Mouse (Mus musculus): ENCODE measurements around the gene Dffa. TPM values are rescaled to one million over a fixed set of nuclear protein-coding genes. Genes with fewer than 3 reads are reported as not detected.

Dffa gene
- polyA plus RNA-seq (2015; fragmentation: Nextera tagmentation; extraction: Ambion mirVana), result 31.6 and 33.6 TPM in 2 replicates

DNA sequence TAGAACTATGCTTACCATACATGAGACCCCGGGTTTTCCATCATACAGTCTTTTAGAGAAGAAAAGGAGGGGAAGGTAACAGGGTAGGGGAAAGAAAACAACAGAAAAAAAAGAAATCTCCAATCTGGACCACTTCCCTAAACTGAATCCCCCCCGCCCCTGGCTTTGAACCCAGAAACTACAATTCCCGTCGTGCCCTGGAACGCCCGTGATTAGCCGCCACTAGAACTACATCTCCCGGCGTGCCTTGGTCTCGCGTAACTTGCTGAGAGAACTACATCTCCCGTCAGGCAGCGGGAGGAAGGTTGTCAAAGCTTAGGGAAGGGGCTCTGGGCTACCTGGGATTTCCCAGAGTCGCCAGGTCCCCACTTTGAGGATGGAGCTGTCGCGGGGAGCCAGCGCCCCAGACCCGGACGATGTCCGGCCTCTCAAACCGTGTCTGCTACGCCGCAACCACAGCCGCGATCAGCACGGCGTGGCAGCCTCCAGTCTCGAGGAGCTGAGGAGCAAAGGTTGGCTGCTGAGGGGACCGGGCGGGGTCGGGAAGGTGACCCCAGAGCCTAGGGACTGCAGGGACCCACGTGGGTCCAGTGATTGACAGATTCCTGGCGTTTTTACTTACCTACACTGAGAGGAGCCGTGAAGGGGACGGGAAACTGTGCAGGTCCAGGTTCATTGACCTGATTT is at the start of gene Dffa:
Dffa (plus strand) TSS at position 272 of the 687 bp plus-strand sequence.
- no peaks in the 10 kb centered on the region for H3K27me3 ChIP-seq
- peak; percentile 86 for ATAC-seq (ENCODE audit: borderline replicate concordance, extremely low read depth, low FRiP score, low TSS enrichment)
- WGBS, result under 1% methylated on average over 35 of the region's 35 CpGs
- H3K9me3 ChIP-seq, result no peaks in the 10 kb centered on the region
- no peak within 1 kb of the TSS for H3K27ac ChIP-seq
- peak within 1 kb of the TSS; percentile 80 for H3K9ac ChIP-seq
- peaks cover 6% of the 10 kb centered on the region for H3K4me1 ChIP-seq
- H3K36me3 ChIP-seq, result 0 out of 2 replicates have a peak, but pooled peaks cover 11% of the 10 kb centered on the region
- peak within 1 kb of the TSS; percentile 86 for H3K4me2 ChIP-seq
- H3K4me3 ChIP-seq, result peak within 1 kb of the TSS; percentile 65

GRCm38 (mm10) chr4:149055847-149056246 is 48.1 kb upstream of the Dffa start:
- Histone ChIP-seq H3K4me3 (no peak overlapping the region), H3K9ac (no peak overlapping the region), H3K36me3 (no peaks in the 10 kb centered on the region), H3K27me3 (no peaks in the 10 kb centered on the region), H3K4me2 (no peak overlapping the region), H3K27ac (no peak overlapping the region), H3K9me3 (no peaks in the 10 kb centered on the region), H3K4me1 (peaks cover 42% of the 10 kb centered on the region)
- no peak for ATAC-seq (ENCODE audit: borderline replicate concordance, extremely low read depth, low FRiP score, low TSS enrichment)
- 64% methylated on average over 6 of the region's 6 CpGs for WGBS

DNA sequence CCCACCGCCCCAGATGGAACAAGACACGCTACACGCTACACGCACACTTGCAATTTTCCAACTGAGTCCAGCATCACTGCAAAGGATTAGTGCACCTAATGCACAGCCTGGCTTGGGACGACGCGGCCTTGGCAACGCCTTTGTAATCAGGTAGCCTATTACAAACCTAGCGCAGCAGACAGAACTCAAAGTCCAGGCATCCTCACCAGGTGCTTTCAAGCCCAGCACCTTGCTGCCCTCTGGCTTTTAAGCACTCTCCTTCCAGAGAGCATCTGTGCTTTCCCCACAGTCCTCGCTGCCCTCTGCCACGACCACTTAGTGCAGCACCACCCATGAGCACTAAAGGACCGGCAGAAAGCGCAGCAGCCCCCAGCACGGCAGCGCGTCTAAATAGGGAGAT is 47.0 kb upstream of the Dffa start:
- Histone ChIP-seq H3K9me3 (no peaks in the 10 kb centered on the region), H3K27me3 (no peaks in the 10 kb centered on the region), H3K9ac (no peak overlapping the region), H3K4me2 (peak overlapping the region; percentile 34), H3K4me3 (no peak overlapping the region), H3K27ac (peak overlapping the region; percentile 82; the same call in 1 of the 2 replicates), H3K4me1 (peaks cover 49% of the 10 kb centered on the region), H3K36me3 (no peaks in the 10 kb centered on the region)
- no peak for ATAC-seq (ENCODE audit: borderline replicate concordance, extremely low read depth, low FRiP score, low TSS enrichment)
- 71% methylated on average over 16 of the region's 16 CpGs for WGBS

GRCm38 (mm10) chr4:149057470-149057869 is 46.5 kb upstream of the Dffa start:
- 27% methylated on average over 14 of the region's 14 CpGs for WGBS
- H3K36me3 ChIP-seq, result no peaks in the 10 kb centered on the region
- H3K9ac ChIP-seq, result no peak overlapping the region
- no peaks in the 10 kb centered on the region for H3K27me3 ChIP-seq
- no peaks in the 10 kb centered on the region for H3K9me3 ChIP-seq
- no peak for ATAC-seq (ENCODE audit: borderline replicate concordance, extremely low read depth, low FRiP score, low TSS enrichment)
- H3K4me3 ChIP-seq, result no peak overlapping the region
- H3K4me2 ChIP-seq, result peak overlapping the region; percentile 34
- peaks cover 51% of the 10 kb centered on the region for H3K4me1 ChIP-seq
- H3K27ac ChIP-seq, result peak overlapping the region; percentile 82

DNA sequence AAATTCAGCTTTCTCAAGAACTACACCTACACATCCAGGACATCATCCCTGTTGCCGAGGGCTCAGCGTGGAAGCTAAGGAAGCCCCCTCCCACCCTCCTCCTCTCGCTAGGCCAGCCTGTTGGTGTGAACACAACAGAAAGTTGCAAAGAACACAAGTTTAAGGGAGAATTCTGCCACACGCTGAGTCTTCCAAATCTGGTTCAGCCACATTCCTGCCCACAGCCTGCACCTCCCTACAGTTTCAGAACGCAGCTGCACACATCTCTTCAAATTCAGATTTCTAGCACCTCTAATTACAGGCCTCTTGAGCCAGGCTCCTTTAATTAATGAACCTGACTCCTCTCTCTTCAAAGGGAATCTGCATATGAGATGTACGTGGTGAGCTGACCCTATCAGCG is 45.6 kb upstream of the Dffa start:
- Histone ChIP-seq H3K4me3 (no peak overlapping the region), H3K9me3 (no peaks in the 10 kb centered on the region), H3K27me3 (no peaks in the 10 kb centered on the region), H3K4me2 (peak overlapping the region; percentile 16), H3K4me1 (peaks cover 59% of the 10 kb centered on the region), H3K9ac (no peak overlapping the region), H3K27ac (peak overlapping the region; percentile 82), H3K36me3 (no peaks in the 10 kb centered on the region)
- ATAC-seq (ENCODE audit: borderline replicate concordance, extremely low read depth, low FRiP score, low TSS enrichment), result no peak
- WGBS, result 63% methylated on average over 7 of the region's 7 CpGs

DNA sequence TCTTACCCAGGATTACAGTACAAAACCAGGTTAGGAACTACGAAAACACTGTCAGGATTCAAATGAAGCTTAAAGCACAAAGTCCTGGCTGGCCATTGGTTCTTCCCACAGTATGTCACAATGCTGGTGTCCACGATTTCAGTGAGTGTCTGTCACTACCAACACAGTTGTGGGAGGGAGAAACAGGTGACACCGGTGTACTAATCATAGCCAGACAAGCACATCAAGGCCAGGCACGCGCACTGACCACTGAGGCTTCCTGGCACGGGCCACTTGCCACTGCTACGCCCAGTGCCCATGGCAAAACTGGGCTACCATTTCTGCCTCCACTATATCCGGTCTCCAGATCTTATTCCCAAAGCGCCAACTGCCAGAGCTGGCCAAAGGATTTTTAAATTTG is 44.2 kb upstream of the Dffa start:
- H3K9me3 ChIP-seq, result no peaks in the 10 kb centered on the region
- H3K4me3 ChIP-seq, result no peak overlapping the region
- peaks cover 62% of the 10 kb centered on the region for H3K4me1 ChIP-seq
- no peaks in the 10 kb centered on the region for H3K27me3 ChIP-seq
- H3K4me2 ChIP-seq, result no peak overlapping the region
- H3K9ac ChIP-seq, result no peak overlapping the region
- H3K27ac ChIP-seq, result no peak overlapping the region
- 91% methylated on average over 9 of the region's 9 CpGs for WGBS
- no peak for ATAC-seq (ENCODE audit: borderline replicate concordance, extremely low read depth, low FRiP score, low TSS enrichment)
- H3K36me3 ChIP-seq, result no peaks in the 10 kb centered on the region

DNA sequence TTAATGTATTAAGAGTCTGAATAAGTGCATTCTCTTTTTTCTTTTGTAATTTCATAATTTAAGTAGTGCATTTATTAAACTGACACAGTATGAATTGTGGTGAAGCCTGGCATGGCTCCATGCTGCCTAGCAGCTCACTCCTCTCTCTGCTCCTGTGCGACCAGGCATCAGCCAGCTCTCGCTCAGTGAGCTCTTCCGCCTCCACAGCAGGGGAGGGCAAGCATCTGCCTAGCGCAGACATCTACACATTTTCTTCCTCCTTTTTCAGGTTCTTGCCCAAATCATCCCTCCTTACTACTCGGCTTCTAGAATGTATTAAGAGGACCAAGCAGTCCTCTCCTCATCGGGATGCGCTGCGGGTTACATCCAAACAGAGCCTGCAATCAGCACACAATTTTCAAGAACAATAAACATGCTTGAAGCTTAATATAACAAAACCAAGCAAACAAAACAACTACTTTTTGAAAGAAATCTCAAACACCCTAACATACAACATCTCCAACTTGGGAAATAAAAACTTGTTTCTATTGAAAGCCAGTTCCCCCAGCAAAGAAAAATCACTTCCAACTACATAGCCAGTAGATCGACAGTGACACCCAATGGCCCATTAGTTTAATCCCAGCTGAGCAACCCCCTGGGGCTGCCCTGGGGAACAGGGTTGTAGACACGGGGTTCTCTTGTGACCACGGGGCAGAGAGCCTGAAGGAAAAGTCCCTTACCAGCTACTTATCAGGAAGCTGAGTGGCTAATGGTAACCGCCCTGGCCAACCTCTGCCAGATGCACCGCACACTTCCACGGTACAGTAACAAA is 43.1 kb upstream of the Dffa start:
- no peaks in the 10 kb centered on the region for H3K36me3 ChIP-seq
- H3K9me3 ChIP-seq, result no peaks in the 10 kb centered on the region
- 50% methylated on average over 14 of the region's 14 CpGs for WGBS
- no peaks in the 10 kb centered on the region for H3K27me3 ChIP-seq
- H3K4me1 ChIP-seq, result peaks cover 60% of the 10 kb centered on the region
- ATAC-seq (ENCODE audit: borderline replicate concordance, extremely low read depth, low FRiP score, low TSS enrichment), result no peak
- no peak overlapping the region for H3K27ac ChIP-seq
- H3K4me2 ChIP-seq, result no peak overlapping the region
- H3K9ac ChIP-seq, result no peak overlapping the region
- H3K4me3 ChIP-seq, result no peak overlapping the region

DNA sequence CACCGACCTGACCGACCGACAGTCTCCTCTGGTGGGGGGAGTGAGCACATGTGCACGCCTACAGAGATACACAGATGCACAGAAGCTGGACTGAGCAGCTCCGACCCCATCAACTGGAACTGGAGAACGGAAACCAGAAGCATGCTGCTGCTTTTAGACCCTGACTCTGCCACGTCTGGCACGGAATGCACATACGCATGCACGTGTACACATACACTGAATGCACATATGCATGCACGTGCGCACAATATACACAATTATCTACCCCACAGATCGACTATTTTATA is 42.6 kb upstream of the Dffa start:
- Histone ChIP-seq H3K36me3 (no peaks in the 10 kb centered on the region), H3K9ac (no peak overlapping the region), H3K9me3 (no peaks in the 10 kb centered on the region), H3K27me3 (no peaks in the 10 kb centered on the region), H3K4me3 (no peak overlapping the region), H3K4me2 (no peak overlapping the region), H3K27ac (no peak overlapping the region), H3K4me1 (peaks cover 59% of the 10 kb centered on the region)
- no peak for ATAC-seq (ENCODE audit: borderline replicate concordance, extremely low read depth, low FRiP score, low TSS enrichment)
- 72% methylated on average over 13 of the region's 13 CpGs for WGBS

DNA sequence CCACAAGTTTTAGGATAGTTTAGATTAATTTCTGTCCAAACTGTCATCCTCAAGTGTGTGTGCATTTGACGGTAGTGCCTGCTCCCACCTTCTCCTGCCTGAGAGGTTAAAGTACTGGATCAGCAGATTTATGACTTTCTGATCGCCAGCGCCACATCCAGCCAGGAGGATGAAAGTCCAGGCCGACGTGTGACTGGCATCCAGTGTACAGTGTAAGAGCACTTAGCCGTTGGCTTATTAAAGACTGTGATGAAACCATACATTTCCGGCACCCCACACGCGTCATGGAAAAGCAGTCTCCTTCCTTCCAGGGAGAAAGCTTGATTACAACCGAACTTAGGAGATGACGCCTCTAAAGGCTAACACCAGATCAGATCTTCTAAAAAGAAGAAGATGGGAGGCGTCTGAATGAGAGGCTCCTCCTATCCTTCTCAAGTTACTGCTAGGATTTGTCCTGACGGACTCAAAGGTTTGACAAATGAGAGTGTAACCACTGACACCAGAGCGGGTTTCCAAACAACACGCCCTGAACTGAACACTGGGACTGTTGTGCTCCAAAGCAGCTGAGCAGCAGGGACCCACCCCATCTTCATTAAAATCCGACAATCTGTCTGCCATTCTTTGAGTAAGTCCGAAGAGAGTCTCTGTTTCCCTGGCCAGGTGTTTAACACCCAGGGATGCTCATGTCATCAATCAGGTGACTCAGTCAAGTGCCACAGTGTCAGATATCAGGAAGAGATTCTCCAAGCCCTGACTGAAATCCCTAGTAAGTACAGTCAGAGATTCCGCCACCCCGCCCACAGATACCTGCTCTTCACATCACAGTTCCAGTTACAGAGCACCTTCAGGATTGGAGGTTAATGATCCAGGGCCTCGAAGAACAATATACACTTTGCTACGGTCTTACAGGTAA is 41.3 kb upstream of the Dffa start:
- WGBS, result 43% methylated on average over 21 of the region's 21 CpGs
- Histone ChIP-seq H3K36me3 (no peaks in the 10 kb centered on the region), H3K9me3 (no peaks in the 10 kb centered on the region), H3K4me3 (no peak overlapping the region), H3K4me2 (no peak overlapping the region), H3K27me3 (no peaks in the 10 kb centered on the region), H3K9ac (no peak overlapping the region), H3K4me1 (peaks cover 46% of the 10 kb centered on the region), H3K27ac (no peak overlapping the region)
- ATAC-seq (ENCODE audit: borderline replicate concordance, extremely low read depth, low FRiP score, low TSS enrichment), result no peak

DNA sequence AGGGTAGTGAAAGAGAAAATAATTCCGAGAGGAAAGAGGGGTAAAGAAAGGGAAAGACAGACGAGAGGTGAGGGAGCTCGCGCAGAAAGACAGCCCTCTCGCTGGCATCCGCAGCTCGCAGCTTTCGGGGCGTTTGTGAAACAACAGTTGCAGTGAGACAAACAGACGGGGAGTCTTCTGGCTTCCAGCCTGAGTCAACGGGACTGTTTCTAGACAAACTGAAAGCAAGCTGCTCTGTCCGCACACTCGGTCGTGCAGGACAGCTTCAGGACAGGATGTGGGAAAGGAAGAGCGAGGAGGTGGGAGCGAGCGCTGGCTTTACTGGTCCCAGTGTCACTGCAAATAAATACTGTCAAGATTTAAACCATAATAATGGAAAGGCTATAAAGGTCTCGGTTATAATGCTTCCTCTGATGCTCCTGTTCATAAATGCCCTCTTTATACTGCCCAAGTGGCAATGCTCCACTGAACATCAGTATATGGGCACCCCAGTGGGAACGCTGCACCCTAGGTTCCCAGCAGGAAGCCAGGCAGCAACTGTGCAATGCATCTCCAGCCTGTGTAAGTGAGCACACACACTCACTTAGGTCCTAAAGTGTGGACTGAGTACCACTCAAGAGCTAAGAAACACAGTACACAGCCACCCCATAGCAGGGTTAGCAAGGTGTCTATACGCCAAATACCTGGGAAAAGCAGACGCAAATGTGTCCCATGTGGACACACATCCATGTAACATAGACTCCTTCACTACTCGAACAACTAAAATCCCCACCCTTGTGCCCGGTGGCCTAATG is 39.7 kb upstream of the Dffa start:
- Histone ChIP-seq H3K9me3 (no peaks in the 10 kb centered on the region), H3K27me3 (no peaks in the 10 kb centered on the region), H3K27ac (no peak overlapping the region), H3K4me3 (no peak overlapping the region), H3K4me2 (peak overlapping the region; percentile 33; the same call in 1 of the 2 replicates), H3K36me3 (no peaks in the 10 kb centered on the region), H3K4me1 (peaks cover 36% of the 10 kb centered on the region), H3K9ac (peak overlapping the region; percentile 5; the same call in 1 of the 2 replicates)
- 60% methylated on average over 23 of the region's 23 CpGs for WGBS
- no peak for ATAC-seq (ENCODE audit: borderline replicate concordance, extremely low read depth, low FRiP score, low TSS enrichment)
